Mouse (Mus musculus): ENCODE data around the gene Gtf3c2. TPM values are rescaled to one million over a fixed set of nuclear protein-coding genes. Genes with fewer than 3 reads are reported as not detected.

Gene Gtf3c2
- total RNA-seq (2023) = 10 to 100 TPM; 71.9 to 76.2 TPM

DNA sequence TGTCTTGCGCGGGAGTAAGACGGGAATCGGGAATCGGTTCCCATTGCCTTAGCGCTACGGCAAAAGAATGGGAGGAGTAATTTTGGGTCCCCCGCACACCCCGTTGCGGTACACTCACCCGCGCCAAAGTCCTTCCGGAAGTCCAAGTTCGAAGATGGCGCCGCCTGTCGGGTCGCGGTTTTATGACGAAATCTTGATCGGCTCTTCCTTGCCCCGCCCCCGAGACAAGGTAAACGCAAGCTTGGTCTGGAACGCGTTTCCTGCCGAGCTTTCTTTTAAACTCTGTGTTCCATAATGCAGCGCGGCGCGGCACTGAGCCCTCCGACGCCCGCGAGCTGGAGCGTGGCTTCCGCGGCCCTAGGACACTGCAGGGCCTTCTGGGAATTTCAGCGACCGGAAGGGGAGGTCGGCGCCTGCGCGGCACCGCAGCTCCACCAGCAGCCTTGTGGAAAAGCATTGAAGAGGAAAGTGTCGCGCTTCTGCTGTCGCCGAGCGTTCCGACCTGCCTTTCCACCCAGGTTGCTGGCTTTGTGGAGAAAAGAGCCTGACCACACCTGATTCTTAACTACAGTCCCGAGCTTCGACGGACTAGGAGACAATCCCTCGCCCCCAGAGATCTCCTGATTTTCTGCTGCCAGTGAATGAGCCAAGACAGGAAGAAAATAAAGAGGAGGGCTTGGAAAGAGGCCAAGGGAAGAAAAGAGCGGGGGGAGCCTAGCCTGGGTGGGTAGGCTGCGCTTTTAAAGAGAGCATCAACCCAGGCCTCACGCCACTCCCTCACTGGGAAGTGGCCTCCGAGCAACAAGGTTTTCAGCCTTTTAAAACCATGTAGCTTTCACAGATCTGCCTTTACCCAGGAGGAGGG lies at the start of gene Gtf3c2, which contains the start of gene Gm29609:
TSS of gene Gtf3c2 (minus strand) at position 379 of the 865 bp plus-strand sequence.
TSS of gene Gm29609 (minus strand) at position 146 of the 865 bp plus-strand sequence.

DNA sequence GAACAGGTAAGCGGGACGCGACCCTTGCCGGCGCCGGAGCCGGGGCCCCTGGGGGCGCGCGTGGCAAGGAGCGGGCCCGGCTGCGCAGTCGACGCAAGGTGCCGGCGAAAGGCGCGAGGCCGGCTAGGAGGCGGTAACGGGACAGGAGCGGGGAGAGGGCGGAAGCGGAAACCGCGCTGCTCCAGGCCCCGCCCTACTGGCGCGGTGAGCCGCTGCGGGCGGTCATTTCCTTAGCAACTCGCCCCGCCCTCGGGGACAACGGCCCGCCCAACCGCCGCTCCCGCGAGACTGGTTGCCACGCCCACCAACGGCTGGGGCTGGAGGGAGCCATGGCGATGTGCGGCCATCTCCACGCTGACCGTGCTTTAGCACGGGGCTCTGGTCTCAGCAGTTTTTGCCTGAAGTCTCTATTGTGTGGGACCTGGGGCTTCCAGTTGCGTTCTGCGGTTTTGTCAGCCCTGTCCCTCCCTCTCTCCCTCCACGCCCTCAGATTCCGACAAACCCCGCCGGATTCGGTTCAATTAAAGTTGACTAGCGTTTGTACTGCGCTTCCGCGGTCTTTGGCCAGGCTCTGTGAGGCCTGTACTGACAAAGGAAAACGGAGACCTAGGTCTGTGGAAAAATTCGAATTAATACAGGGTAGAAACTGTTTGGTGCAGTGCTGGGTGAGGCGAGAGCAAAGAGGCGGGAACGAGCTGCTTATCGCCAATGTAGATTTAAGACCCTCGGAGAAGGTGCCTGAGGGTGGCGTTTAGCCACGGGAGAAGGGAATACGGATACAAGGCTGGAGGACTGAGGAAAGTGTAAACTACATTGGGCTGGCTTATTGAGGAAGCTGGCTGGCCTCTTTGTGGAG lies 40.7 kb upstream of the Gtf3c2 start, which contains the start of gene Ppm1g:
TSS of gene Ppm1g (minus strand) at position 240 of the 856 bp plus-strand sequence.

DNA sequence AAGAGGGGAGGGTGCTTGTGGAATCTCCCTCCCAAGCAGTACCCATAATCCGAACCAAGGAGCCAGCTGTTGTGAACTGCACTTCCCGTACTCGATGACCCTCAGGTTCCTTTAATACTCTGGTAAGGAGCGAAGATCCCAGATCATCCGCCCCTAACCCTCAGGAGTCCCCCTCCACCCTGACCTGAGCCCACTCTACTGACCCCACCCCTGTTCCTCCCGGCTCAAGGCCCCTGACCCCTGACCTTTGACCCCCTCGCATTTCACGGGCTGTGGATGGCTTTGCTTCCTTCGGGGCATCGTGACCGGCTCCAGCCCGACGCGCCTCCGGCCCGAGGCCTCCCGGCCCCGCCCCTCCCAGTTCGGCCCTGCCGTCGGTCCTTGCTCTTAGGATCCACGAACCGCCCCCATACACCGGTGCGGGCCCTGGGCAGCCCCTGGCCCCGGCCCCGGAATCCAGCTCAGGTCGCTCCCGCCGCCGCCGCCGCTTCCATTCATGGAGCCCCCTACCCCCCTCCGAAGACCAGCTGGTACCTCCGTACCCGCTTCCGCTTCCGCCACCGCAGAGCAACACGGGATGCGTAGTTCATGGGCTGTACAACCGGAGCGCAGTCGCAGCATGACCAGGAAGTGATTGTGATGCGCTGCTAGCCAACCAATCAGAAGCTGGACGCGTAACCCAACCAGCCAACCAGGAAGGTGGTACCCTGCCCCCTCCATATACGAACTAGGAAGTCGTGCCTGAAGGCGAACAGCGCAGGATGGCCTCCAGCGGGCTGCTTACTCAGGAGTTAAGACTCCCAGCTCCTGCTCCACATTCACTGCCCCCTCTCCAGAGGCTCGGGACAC lies 22.0 kb upstream of the Gtf3c2 start, which contains the start of gene Zfp513:
TSS of gene Zfp513 (minus strand) at position 562 of the 849 bp plus-strand sequence.

DNA sequence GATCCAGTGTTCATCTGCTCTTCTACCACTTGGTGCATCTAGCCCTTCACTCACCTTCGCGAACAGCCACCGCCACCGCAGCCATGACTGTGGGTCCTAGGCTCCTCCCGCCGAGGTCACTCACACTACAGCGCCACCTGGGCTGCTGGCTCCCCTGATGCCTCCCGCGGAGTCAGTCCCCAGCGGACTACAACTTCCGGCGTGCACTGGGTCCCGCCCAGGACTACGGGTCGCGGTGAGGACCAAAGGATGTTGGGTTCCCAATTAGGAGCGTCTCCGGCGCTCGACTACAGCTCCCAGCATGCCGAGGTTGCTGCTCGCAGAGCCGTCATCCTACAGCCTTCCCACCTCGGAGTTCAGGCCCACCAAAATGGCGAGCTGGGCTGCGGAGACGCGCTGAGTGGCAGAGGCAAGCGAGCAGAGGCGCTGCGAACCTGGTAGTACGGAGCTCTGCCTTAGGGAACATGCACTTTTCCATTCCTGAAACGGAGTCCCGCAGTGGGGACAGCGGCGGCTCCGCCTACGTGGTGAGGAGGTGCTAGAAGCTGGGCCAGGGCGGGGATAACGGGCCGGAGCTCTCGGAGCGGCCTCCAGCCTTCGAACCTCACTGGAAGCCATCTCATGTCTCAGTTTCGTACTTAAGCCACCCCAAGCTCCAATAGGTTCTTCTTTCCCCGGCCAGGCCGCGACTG lies 13.1 kb upstream of the Gtf3c2 start, which contains the start of the genes Snx17 and Eif2b4:
TSS of gene Snx17 (plus strand) at position 289 of the 692 bp plus-strand sequence.
TSS of gene Eif2b4 (minus strand) at position 492 of the 692 bp plus-strand sequence.

DNA sequence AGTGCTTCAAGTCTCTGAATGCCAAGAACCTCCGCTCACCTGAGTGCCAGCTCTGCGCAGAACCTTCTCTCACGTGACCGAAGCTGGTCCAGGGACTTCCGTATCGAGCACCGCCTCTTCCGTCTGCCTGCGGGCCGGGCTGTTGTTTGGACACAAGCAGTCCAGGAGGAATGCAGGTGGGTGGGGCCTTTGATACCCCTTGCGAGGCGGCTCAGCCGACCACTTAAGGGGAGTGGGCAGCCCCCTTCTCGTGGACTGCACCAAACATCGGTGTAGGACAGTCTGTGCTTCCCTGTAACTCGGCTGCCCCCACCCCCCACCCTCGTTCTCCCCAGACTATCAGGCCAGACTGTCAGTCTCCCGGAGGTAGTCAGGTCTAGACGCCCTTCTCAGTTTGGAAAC lies 25.8 kb downstream of the Gtf3c2 start, which contains the start of gene Mpv17:
TSS of gene Mpv17 (minus strand) at position 100 of the 402 bp plus-strand sequence.

DNA sequence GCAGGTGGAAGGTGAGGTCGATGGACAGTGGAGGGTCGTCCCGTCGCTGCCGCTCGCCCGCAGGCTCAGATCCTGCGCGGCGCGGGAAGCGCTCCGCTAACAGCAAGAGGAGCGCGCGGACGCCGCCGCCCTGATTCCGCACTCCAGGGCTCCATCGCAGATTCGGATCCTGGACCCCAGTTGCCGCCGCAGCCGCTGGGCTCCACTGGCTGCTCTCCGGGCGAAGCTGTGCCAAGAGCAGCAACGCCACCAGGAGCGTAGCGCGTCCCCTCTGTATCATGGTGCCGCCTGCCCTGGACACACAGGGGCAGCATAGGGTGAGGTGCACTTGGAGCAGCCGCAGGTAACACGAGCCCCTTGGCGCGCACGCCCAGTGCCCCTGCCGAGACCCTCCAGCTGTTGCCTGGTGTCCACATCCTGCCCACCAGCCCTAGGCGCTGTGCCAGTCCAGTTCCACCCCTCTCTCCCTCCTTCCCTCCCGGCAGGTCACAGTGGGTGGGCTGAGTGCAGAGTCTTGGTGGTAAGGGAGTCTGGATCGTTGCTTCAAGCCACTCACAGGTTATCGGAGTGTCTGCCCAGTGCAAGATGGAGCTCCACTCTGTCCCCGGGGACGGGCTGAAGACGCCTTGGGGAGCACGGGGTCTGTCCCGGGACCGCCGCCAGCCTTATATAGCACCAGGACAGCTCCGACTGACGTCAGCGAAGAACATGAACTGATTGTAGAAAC lies 41.5 kb downstream of the Gtf3c2 start, which contains the start of gene Ucn:
TSS of gene Ucn (minus strand) at position 589 of the 727 bp plus-strand sequence.

DNA sequence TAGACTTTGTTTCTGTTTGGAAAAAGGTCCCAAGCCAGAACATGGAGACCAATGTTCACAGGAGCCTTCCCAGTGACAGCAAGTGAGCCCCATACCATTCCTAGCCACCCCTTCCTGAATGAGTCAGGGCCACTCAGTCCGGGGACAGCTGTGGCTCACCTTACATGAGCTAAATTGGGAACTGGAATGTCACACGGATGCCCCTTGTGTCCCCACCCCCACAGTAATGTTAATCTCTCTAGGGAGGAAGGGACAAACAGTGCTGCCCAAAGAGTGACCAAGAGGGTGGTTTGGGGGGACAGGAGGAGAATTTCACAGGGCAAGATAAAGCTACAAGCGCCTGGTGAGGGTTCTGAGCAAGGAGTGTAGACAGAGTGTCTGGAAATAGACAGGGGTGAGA lies 63.6 kb downstream of the Gtf3c2 start, which contains the start of gene Trim54:
TSS of gene Trim54 (plus strand) at position 359 of the 400 bp plus-strand sequence.

DNA sequence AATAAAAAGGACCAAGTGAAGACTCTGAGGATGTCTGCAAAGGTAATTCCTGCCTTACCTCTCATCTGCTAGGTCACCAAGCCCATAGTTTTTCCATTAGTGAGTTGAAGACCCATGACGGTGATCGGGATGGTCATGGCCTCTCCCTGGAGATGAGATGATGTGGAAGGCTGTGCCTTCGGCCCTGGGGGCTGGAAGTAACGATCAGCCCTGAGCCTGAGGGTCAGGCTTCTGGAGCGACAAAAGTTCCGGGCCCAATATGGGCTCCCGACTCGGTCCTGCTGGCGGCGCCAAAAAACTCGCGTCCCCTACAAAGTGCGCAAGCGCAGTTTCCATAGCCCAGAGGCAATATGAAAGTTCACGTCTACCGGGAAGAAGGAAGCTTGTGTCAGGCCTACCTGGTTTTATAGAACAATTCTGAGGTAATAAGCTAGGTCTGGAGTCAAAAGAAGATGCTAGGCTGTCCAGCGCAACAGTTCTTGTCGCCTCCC lies 71.9 kb downstream of the Gtf3c2 start, which contains the start of gene Slc30a3:
TSS of gene Slc30a3 (minus strand) at position 238 of the 491 bp plus-strand sequence.

Other genes with a start within 250 kb of the Gtf3c2 start
- 1 to 10 TPM; 1.6 to 1.7 TPM for gene Cgref1, start 234.6 kb downstream of the Gtf3c2 start, total RNA-seq (2023)
- gene Preb, start 219.8 kb downstream of the Gtf3c2 start, total RNA-seq (2023) = 100 to 1,000 TPM; 261 to 281 TPM
- not detected for gene Tcf23, start 211.5 kb downstream of the Gtf3c2 start, total RNA-seq (2023)
- 10 to 100 TPM; 23.2 to 25.3 TPM for gene Atraid, start 131.8 kb downstream of the Gtf3c2 start, total RNA-seq (2023)
- 1 to 10 TPM; 1.9 to 3.9 TPM for gene Slc5a6, start 131.2 kb downstream of the Gtf3c2 start, total RNA-seq (2023)
- 10 to 100 TPM; 25.6 to 26.0 TPM for gene Cad, start 125.4 kb downstream of the Gtf3c2 start, total RNA-seq (2023)
- gene Dnajc5g, start 73.9 kb downstream of the Gtf3c2 start, total RNA-seq (2023) = not detected
- not detected for gene Slc30a3, start 71.9 kb downstream of the Gtf3c2 start, total RNA-seq (2023)
- gene Trim54, start 63.4 kb downstream of the Gtf3c2 start, total RNA-seq (2023) = not detected
- not detected for gene Ucn, start 41.3 kb downstream of the Gtf3c2 start, total RNA-seq (2023)
- 10 to 100 TPM in 1 of 2 experiments, 1 to 10 TPM in 1; 9.4 to 14.1 TPM for gene Mpv17, start 25.9 kb downstream of the Gtf3c2 start, total RNA-seq (2023)
- gene Gm29609, start 233 bp downstream of the Gtf3c2 start, total RNA-seq (2023) = under 1 TPM; 0.83 to 0.97 TPM
- gene Snx17, start 13.1 kb upstream of the Gtf3c2 start, total RNA-seq (2023) = 10 to 100 TPM; 50.4 to 54.9 TPM
- 10 to 100 TPM; 21.2 to 26.6 TPM for gene Eif2b4, start 13.3 kb upstream of the Gtf3c2 start, total RNA-seq (2023)
- 10 to 100 TPM; 21.4 to 21.5 TPM for gene Zfp513, start 22.2 kb upstream of the Gtf3c2 start, total RNA-seq (2023)
- gene Ppm1g, start 40.5 kb upstream of the Gtf3c2 start, total RNA-seq (2023) = 10 to 100 TPM; 76.0 to 81.9 TPM
- 100 to 1,000 TPM; 133 to 161 TPM for gene Nrbp1, start 60.7 kb upstream of the Gtf3c2 start, total RNA-seq (2023)
- 1 to 10 TPM in 1 of 2 experiments, under 1 TPM in 1; 0.92 to 1.9 TPM for gene Gm9970, start 61.1 kb upstream of the Gtf3c2 start, total RNA-seq (2023)
- gene Krtcap3, start 71.5 kb upstream of the Gtf3c2 start, total RNA-seq (2023) = 10 to 100 TPM in 1 of 2 experiments, 1 to 10 TPM in 1; 9.2 to 12.4 TPM
- gene Ift172, start 111.0 kb upstream of the Gtf3c2 start, total RNA-seq (2023) = 10 to 100 TPM in 1 of 2 experiments, 1 to 10 TPM in 1; 6.3 to 13.2 TPM
- not detected for gene Fndc4, start 115.9 kb upstream of the Gtf3c2 start, total RNA-seq (2023)
- gene Gckr, start 117.3 kb upstream of the Gtf3c2 start, total RNA-seq (2023) = not detected

Measured in neutrophil, adult 83 days (primary cell).